Mouse (Mus musculus) heart, postnatal 36 days (tissue): Measurements from ENCODE around the gene Maneal. TPM values are rescaled to one million over a fixed set of nuclear protein-coding genes. Genes with fewer than 3 reads are reported as not detected.

ENCODE experiments used
- total RNA-seq, 2 experiments: library from RNA; stranded (reverse); gene quantifications; 2 replicates each; pipeline ENCODE4 v1.2.3; 2021

Maneal gene
- total RNA-seq, 2 experiments from 2014 or later: 0.14 to 0.22 TPM

Other genes starting within 250 kb of the Maneal start
- gene Pou3f1, start 205.4 kb downstream of the Maneal start, total RNA-seq: under 1 TPM; 0.11 to 0.16 TPM
- 10 to 100 TPM; 12.1 to 14.0 TPM for gene Utp11, start 168.6 kb downstream of the Maneal start, total RNA-seq
- 10 to 100 TPM; 12.9 to 13.7 TPM for gene Fhl3, start 161.5 kb downstream of the Maneal start, total RNA-seq
- gene Sf3a3, start 147.4 kb downstream of the Maneal start, total RNA-seq: 10 to 100 TPM; 18.1 to 18.2 TPM
- 10 to 100 TPM in 1 of 2 experiments, 1 to 10 TPM in 1; 8.6 to 11.7 TPM for gene Inpp5b, start 120.3 kb downstream of the Maneal start, total RNA-seq
- 10 to 100 TPM; 14.8 to 14.9 TPM for gene Mtf1, start 60.1 kb downstream of the Maneal start, total RNA-seq
- gene Yrdc, start 11.5 kb downstream of the Maneal start, total RNA-seq: 10 to 100 TPM; 17.8 to 22.2 TPM
- 10 to 100 TPM; 22.1 to 22.7 TPM for gene 1110065P20Rik, start 11.0 kb downstream of the Maneal start, total RNA-seq
- not detected for gene Epha10, start 18.7 kb upstream of the Maneal start, total RNA-seq
- 1 to 10 TPM; 6.6 to 9.1 TPM for gene 9930104L06Rik, start 74.9 kb upstream of the Maneal start, total RNA-seq
- gene Cdca8, start 77.1 kb upstream of the Maneal start, total RNA-seq: 1 to 10 TPM; 1.5 TPM
- 1 to 10 TPM; 3.1 to 6.7 TPM for gene Rspo1, start 124.3 kb upstream of the Maneal start, total RNA-seq
- 10 to 100 TPM; 26.7 to 34.2 TPM for gene Gnl2, start 154.4 kb upstream of the Maneal start, total RNA-seq
- not detected for gene Dnali1, start 203.5 kb upstream of the Maneal start, total RNA-seq
- 1 to 10 TPM; 6.5 to 9.2 TPM for gene Snip1, start 204.5 kb upstream of the Maneal start, total RNA-seq
- gene Meaf6, start 223.0 kb upstream of the Maneal start, total RNA-seq: 10 to 100 TPM; 19.9 to 21.3 TPM